9 mouse cellular contexts compared by ENCODE assay signal in the genomic region with DNA sequence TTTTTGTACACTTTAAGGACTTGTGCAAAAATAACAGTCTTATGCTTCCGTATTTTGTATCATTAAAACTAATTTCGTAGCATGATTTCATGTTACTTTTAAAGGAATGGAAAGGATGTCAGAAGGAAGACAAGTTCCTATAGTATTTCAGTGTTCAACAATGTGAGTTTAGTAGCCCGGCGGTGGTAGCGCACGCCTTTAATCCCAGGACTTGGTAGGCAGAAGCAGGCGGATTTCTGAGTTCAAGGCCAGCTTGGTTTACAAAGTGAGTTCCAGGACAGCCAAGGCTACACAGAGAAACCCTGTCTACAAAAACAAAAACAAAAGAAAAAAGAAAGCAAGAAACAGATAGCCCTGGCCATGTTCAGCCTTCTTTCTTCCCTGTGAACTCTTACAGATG. TPM values are rescaled to one million over a fixed set of nuclear protein-coding genes. Genes with fewer than 3 reads are reported as not detected.
DNase-seq lines count a peak whose midpoint lies in the region; ATAC-seq and TF ChIP-seq lines count a peak whose summit lies in the region.
"Had no signal": no experiment of that assay in that cellular context is flagged by ENCODE, and none has a peak within 500 bp of the region (broad histone marks: within the 10 kb centered on the region; RNA-seq: fewer than 3 reads in every experiment).

No protein-coding gene starts in this region.

- WGBS in heart, embryonic 11.5 days (ENCODE audit: insufficient replicate concordance) = 75% methylated on average over 7 of the region's 7 CpGs
- WGBS in forebrain, embryonic 16.5 days = 77% methylated on average over 7 of the region's 7 CpGs
- WGBS in liver, embryonic 12.5 days (ENCODE audit: insufficient replicate concordance) = 70% methylated on average over 7 of the region's 7 CpGs

- peak overlapping the region; percentile 89 for H3K4me3 ChIP-seq in heart, embryonic 11.5 days (ENCODE audit: low read depth, low read length)
- peak overlapping the region; percentile 60 for H3K4me3 ChIP-seq in ES-Bruce4 (ENCODE audit: low read depth, low read length)
- H3K4me3 ChIP-seq in forebrain, embryonic 16.5 days (replicated peaks; ENCODE audit: low read length) = no peak overlapping the region
- H3K4me3 ChIP-seq in liver, embryonic 12.5 days = peak overlapping the region; percentile 98

- H3K27ac ChIP-seq in heart, embryonic 11.5 days (ENCODE audit: low read depth, low read length) = no peak overlapping the region
- H3K27ac ChIP-seq in ES-Bruce4 (ENCODE audit: insufficient read depth, low read length) = no peak overlapping the region
- no peak overlapping the region for H3K27ac ChIP-seq in forebrain, embryonic 16.5 days (ENCODE audit: low read length)
- no peak overlapping the region for H3K27ac ChIP-seq in liver, embryonic 12.5 days

- ATAC-seq in heart, embryonic 11.5 days (replicated peaks; ENCODE audit: insufficient number of reproducible peaks, low FRiP score, low TSS enrichment) = no peak
- ATAC-seq in forebrain, embryonic 16.5 days = peak; percentile 1; the same call in 1 of the 2 replicates
- ATAC-seq in liver, embryonic 12.5 days = no peak

- DNase-seq in heart, postnatal 25 days (ENCODE audit: low spot score) = no peak
- no peak for DNase-seq in embryo, embryonic 9.5 days (ENCODE audit: extremely low spot score)
- no peak for DNase-seq in adrenal gland, postnatal 14 days
- no peak for DNase-seq in kidney, postnatal 36 days

- no peak for TF ChIP-seq POLR2A in ES-Bruce4 (IDR thresholded peaks at IDR 0.05; ENCODE audit: insufficient read depth, low read length)

- TF ChIP-seq CTCF in ES-Bruce4 (IDR thresholded peaks at IDR 0.05; ENCODE audit: low read depth, low read length) = no peak

- TF ChIP-seq EP300 in ES-Bruce4 (IDR thresholded peaks at IDR 0.05; ENCODE audit: insufficient read depth, low read depth, low read length) = no peak

- H3K36me3 ChIP-seq in heart, embryonic 11.5 days (ENCODE audit: control insufficient read depth, insufficient read depth, low read length) = no peaks in the 10 kb centered on the region
- no peaks in the 10 kb centered on the region for H3K36me3 ChIP-seq in ES-Bruce4 (ENCODE audit: control insufficient read depth, insufficient read depth, low read length, poor library complexity, severe bottlenecking)
- no peaks in the 10 kb centered on the region for H3K36me3 ChIP-seq in forebrain, embryonic 16.5 days (ENCODE audit: control insufficient read depth, insufficient read depth)
- H3K36me3 ChIP-seq in liver, embryonic 12.5 days = no peaks in the 10 kb centered on the region

- peak overlapping the region; percentile 83 for H3K4me2 ChIP-seq in heart, embryonic 11.5 days
- peak overlapping the region; percentile 28; the same call in 1 of the 2 replicates for H3K4me2 ChIP-seq in forebrain, embryonic 16.5 days (ENCODE audit: low read length)
- H3K4me2 ChIP-seq in liver, embryonic 12.5 days = peak overlapping the region; percentile 75

- H3K27me3 ChIP-seq in heart, embryonic 11.5 days (ENCODE audit: control insufficient read depth, insufficient read depth, low read length) = no peaks in the 10 kb centered on the region
- H3K27me3 ChIP-seq in ES-Bruce4 (ENCODE audit: control insufficient read depth, insufficient read depth, low read length, poor library complexity, severe bottlenecking) = no peaks in the 10 kb centered on the region
- no peaks in the 10 kb centered on the region for H3K27me3 ChIP-seq in forebrain, embryonic 16.5 days (replicated peaks; ENCODE audit: control insufficient read depth, insufficient read depth, low read length)
- H3K27me3 ChIP-seq in liver, embryonic 12.5 days (replicated peaks) = no peaks in the 10 kb centered on the region

- H3K4me1 ChIP-seq in heart, embryonic 11.5 days (ENCODE audit: control insufficient read depth, insufficient read depth, low read length) = 0 out of 2 replicates have a peak, but pooled peaks cover 4% of the 10 kb centered on the region
- H3K4me1 ChIP-seq in ES-Bruce4 (ENCODE audit: control insufficient read depth, insufficient read depth, low read length) = no peaks in the 10 kb centered on the region
- H3K4me1 ChIP-seq in forebrain, embryonic 16.5 days (replicated peaks; ENCODE audit: control insufficient read depth, insufficient read depth, low read length) = peaks cover 11% of the 10 kb centered on the region
- H3K4me1 ChIP-seq in liver, embryonic 12.5 days = peaks cover 20% of the 10 kb centered on the region

- no peaks in the 10 kb centered on the region for H3K9me3 ChIP-seq in heart, embryonic 11.5 days (replicated peaks; ENCODE audit: control insufficient read depth, low read length)
- H3K9me3 ChIP-seq in ES-Bruce4 (replicated peaks; ENCODE audit: control insufficient read depth, insufficient read depth, low read length, poor library complexity, severe bottlenecking) = no peaks in the 10 kb centered on the region
- H3K9me3 ChIP-seq in forebrain, embryonic 16.5 days (ENCODE audit: control insufficient read depth, low read length) = no peaks in the 10 kb centered on the region
- H3K9me3 ChIP-seq in liver, embryonic 12.5 days (replicated peaks) = no peaks in the 10 kb centered on the region

- no peak overlapping the region for H3K9ac ChIP-seq in heart, embryonic 11.5 days (ENCODE audit: low read depth, low read length)
- peak overlapping the region; percentile 81 for H3K9ac ChIP-seq in ES-Bruce4 (ENCODE audit: low read depth, poor library complexity, severe bottlenecking)
- H3K9ac ChIP-seq in forebrain, embryonic 16.5 days (replicated peaks; ENCODE audit: low read depth, low read length) = no peak overlapping the region
- no peak overlapping the region for H3K9ac ChIP-seq in liver, embryonic 12.5 days

- intact Hi-C loops in heart, postnatal 25 days (cut with DNase I) = no loop called here

RNA-seq across cellular contexts. Expression of a gene that starts 0.5 kb away (rescaled TPM):
- 12.4 and 13.8 TPM in 2 replicates for polyA plus RNA-seq in heart, embryonic 11.5 days (2014; fragmentation: Nextera tagmentation; extraction: Ambion mirVana)
- 1 to 10 TPM; 3.9 to 4.5 TPM for total RNA-seq in heart, postnatal 25 days (2021)
- 25.2 and 28.8 TPM in 2 replicates for polyA plus RNA-seq in ES-Bruce4 (2011; ENCODE audit: insufficient read depth, insufficient read length, low read depth, missing spikeins)
- 18.7 and 21.8 TPM in 2 replicates for polyA plus RNA-seq in forebrain, embryonic 16.5 days (2015; fragmentation: Nextera tagmentation; extraction: Ambion mirVana)
- polyA plus RNA-seq in liver, embryonic 12.5 days (2016; fragmentation: Nextera tagmentation; extraction: Ambion mirVana) = 18.2 and 18.8 TPM in 2 replicates
- 10.0 TPM in 2 replicates for total RNA-seq in adrenal gland, postnatal 14 days (2021)

RNA-seq across cellular contexts. Expression of a gene that starts 0.8 kb away (rescaled TPM):
- not detected in 2 replicates for polyA plus RNA-seq in heart, embryonic 11.5 days (2014; fragmentation: Nextera tagmentation; extraction: Ambion mirVana)
- total RNA-seq in heart, postnatal 25 days (2021) = not detected
- polyA plus RNA-seq in ES-Bruce4 (2011; ENCODE audit: insufficient read depth, insufficient read length, low read depth, missing spikeins) = not detected in 2 replicates
- polyA plus RNA-seq in forebrain, embryonic 16.5 days (2015; fragmentation: Nextera tagmentation; extraction: Ambion mirVana) = not detected in 2 replicates
- polyA plus RNA-seq in liver, embryonic 12.5 days (2016; fragmentation: Nextera tagmentation; extraction: Ambion mirVana) = 0.26 TPM in 1 of 2 replicates, not detected in the other
- total RNA-seq in adrenal gland, postnatal 14 days (2021) = not detected in 2 replicates
- total RNA-seq: ES-E14 had no signal

RNA-seq across cellular contexts. Expression of a gene that starts 45.9 kb away (rescaled TPM):
- polyA plus RNA-seq in heart, embryonic 11.5 days (2014; fragmentation: Nextera tagmentation; extraction: Ambion mirVana) = 64.4 and 67.6 TPM in 2 replicates
- total RNA-seq in heart, postnatal 25 days (2021) = 10 to 100 TPM; 41.8 to 45.6 TPM
- polyA plus RNA-seq in ES-Bruce4 (2011; ENCODE audit: insufficient read depth, insufficient read length, low read depth, missing spikeins) = 150 and 157 TPM in 2 replicates
- 80.3 and 84.1 TPM in 2 replicates for polyA plus RNA-seq in forebrain, embryonic 16.5 days (2015; fragmentation: Nextera tagmentation; extraction: Ambion mirVana)
- polyA plus RNA-seq in liver, embryonic 12.5 days (2016; fragmentation: Nextera tagmentation; extraction: Ambion mirVana) = 58.9 and 59.7 TPM in 2 replicates
- total RNA-seq in adrenal gland, postnatal 14 days (2021) = 59.5 and 66.7 TPM in 2 replicates

RNA-seq across cellular contexts. Expression of a gene that starts 57.1 kb away (rescaled TPM):
- polyA plus RNA-seq in heart, embryonic 11.5 days (2014; fragmentation: Nextera tagmentation; extraction: Ambion mirVana) = 16.6 and 19.1 TPM in 2 replicates
- total RNA-seq in heart, postnatal 25 days (2021) = 1 to 10 TPM; 4.8 to 5.3 TPM
- 15.0 and 15.1 TPM in 2 replicates for polyA plus RNA-seq in ES-Bruce4 (2011; ENCODE audit: insufficient read depth, insufficient read length, low read depth, missing spikeins)
- 26.2 and 26.8 TPM in 2 replicates for polyA plus RNA-seq in forebrain, embryonic 16.5 days (2015; fragmentation: Nextera tagmentation; extraction: Ambion mirVana)
- 6.1 and 6.9 TPM in 2 replicates for polyA plus RNA-seq in liver, embryonic 12.5 days (2016; fragmentation: Nextera tagmentation; extraction: Ambion mirVana)
- total RNA-seq in adrenal gland, postnatal 14 days (2021) = 15.9 and 18.6 TPM in 2 replicates

Comparison
In these comparisons a context has a peak if more than half of its experiments do, and no peak if none do; other contexts are left out.
1. H3K4me2 ChIP-seq: peak in every context shown above with its lines; median percentile 83 in heart, embryonic 11.5 days; 75 in liver, embryonic 12.5 days; 28 in forebrain, embryonic 16.5 days.